Comparison of ENCODE assay signal across 21 mouse cellular contexts in the genomic region with DNA sequence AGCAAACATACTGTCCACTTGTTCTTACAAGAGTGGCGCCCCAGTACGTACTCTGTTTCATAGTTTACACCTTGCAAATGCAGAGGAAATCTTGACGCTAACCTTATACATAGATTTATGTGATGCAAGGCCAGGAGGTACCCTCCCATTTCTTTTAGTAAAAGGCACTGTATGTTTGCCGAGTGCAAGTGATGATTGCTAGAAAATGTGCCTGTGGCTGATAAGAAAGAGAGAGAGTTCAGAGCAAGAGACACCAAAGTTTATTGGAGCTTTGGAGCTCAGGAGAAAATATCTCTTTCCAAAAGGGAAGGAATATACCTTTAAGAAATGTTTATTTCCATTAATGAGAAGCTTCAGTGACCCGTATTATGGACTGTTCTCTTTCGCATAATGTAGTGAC.
DNase-seq lines count a peak whose midpoint lies in the region; ATAC-seq and TF ChIP-seq lines count a peak whose summit lies in the region.
"Had no signal": no experiment of that assay in that cellular context is flagged by ENCODE, and none has a peak within 500 bp of the region (broad histone marks: within the 10 kb centered on the region; RNA-seq: fewer than 3 reads in every experiment).

No protein-coding gene starts in this region.

- no peak overlapping the region for H3K4me3 ChIP-seq in liver, embryonic 12.5 days
- H3K4me3 ChIP-seq in liver, embryonic 14.5 days (ENCODE audit: insufficient read depth in 1 of 2, low read depth in 2 of 2, low read length in 2 of 2) = no peak overlapping the region
- H3K4me3 ChIP-seq in hindbrain, embryonic 10.5 days = no peak overlapping the region
- H3K4me3 ChIP-seq: embryonic facial prominence, embryonic 10.5 days; forebrain, embryonic 10.5 days; gastrocnemius, adult 2 months; heart, embryonic 10.5 days; hindbrain, embryonic 13.5 days had no signal

- H3K27ac ChIP-seq in liver, embryonic 12.5 days = peak overlapping the region; percentile 39
- peak overlapping the region; percentile 19 for H3K27ac ChIP-seq in liver, embryonic 14.5 days
- H3K27ac ChIP-seq in hindbrain, embryonic 10.5 days = no peak overlapping the region
- H3K27ac ChIP-seq: embryonic facial prominence, embryonic 10.5 days; forebrain, embryonic 10.5 days; gastrocnemius, adult 2 months; heart, embryonic 10.5 days; hindbrain, embryonic 13.5 days; hindbrain, postnatal 0 days had no signal

- peaks cover 13% of the 10 kb centered on the region for H3K4me1 ChIP-seq in liver, embryonic 12.5 days
- H3K4me1 ChIP-seq in liver, embryonic 14.5 days (replicated peaks; ENCODE audit: control insufficient read depth in 2 of 2, insufficient read depth in 2 of 2, low read length in 1 of 2) = peaks cover 7 to 9% of the 10 kb centered on the region in 2 experiments
- H3K4me1 ChIP-seq in hindbrain, embryonic 10.5 days (replicated peaks) = no peaks in the 10 kb centered on the region
- H3K4me1 ChIP-seq: embryonic facial prominence, embryonic 10.5 days; forebrain, embryonic 10.5 days; hindbrain, embryonic 13.5 days had no signal

- TF ChIP-seq EP300 in liver, embryonic 14.5 days (IDR thresholded peaks at IDR 0.05; ENCODE audit: low read depth) = peak; percentile 77

- H3K4me2 ChIP-seq in liver, embryonic 12.5 days = peak overlapping the region; percentile 7; the same call in 1 of the 2 replicates
- H3K4me2 ChIP-seq in liver, embryonic 14.5 days (ENCODE audit: low read depth) = peak overlapping the region; percentile 32
- H3K4me2 ChIP-seq: hindbrain, embryonic 13.5 days had no signal

- no peaks in the 10 kb centered on the region for H3K9me3 ChIP-seq in liver, embryonic 12.5 days (replicated peaks)
- H3K9me3 ChIP-seq in liver, embryonic 14.5 days (ENCODE audit: control insufficient read depth, low read length) = no peaks in the 10 kb centered on the region
- no peaks in the 10 kb centered on the region for H3K9me3 ChIP-seq in hindbrain, embryonic 10.5 days
- H3K9me3 ChIP-seq: embryonic facial prominence, embryonic 10.5 days; forebrain, embryonic 10.5 days; heart, embryonic 10.5 days; hindbrain, embryonic 13.5 days had no signal

- H3K36me3 ChIP-seq in liver, embryonic 12.5 days = no peaks in the 10 kb centered on the region
- no peaks in the 10 kb centered on the region for H3K36me3 ChIP-seq in liver, embryonic 14.5 days (replicated peaks; ENCODE audit: control insufficient read depth, insufficient read depth, low read depth)
- H3K36me3 ChIP-seq in hindbrain, embryonic 10.5 days = no peaks in the 10 kb centered on the region
- H3K36me3 ChIP-seq: embryonic facial prominence, embryonic 10.5 days; forebrain, embryonic 10.5 days; heart, embryonic 10.5 days; hindbrain, embryonic 13.5 days had no signal

- no peak overlapping the region for H3K9ac ChIP-seq in liver, embryonic 12.5 days
- no peak overlapping the region for H3K9ac ChIP-seq in liver, embryonic 14.5 days (replicated peaks)
- H3K9ac ChIP-seq: hindbrain, embryonic 13.5 days had no signal

- ATAC-seq in liver, embryonic 12.5 days = peak; percentile 89
- peak; percentile 80 for ATAC-seq in liver, embryonic 14.5 days (ENCODE audit: insufficient read depth)
- peak; percentile 67; the same call in 1 of the 2 replicates for ATAC-seq in megakaryocyte-erythroid progenitor cell, adult 5-6 weeks (replicated peaks; ENCODE audit: low FRiP score, low TSS enrichment, poor library complexity, severe bottlenecking)
- ATAC-seq: forebrain, embryonic 14.5 days; hindbrain, postnatal 0 days had no signal

- no peak for TF ChIP-seq CTCF in liver, embryonic 14.5 days (IDR thresholded peaks at IDR 0.05; ENCODE audit: low read depth)

- H3K27me3 ChIP-seq in liver, embryonic 12.5 days (replicated peaks) = no peaks in the 10 kb centered on the region
- no peaks in the 10 kb centered on the region for H3K27me3 ChIP-seq in liver, embryonic 14.5 days (ENCODE audit: control insufficient read depth, insufficient read depth, low read length)
- no peaks in the 10 kb centered on the region for H3K27me3 ChIP-seq in hindbrain, embryonic 10.5 days (ENCODE audit: insufficient read depth, poor library complexity, severe bottlenecking)
- H3K27me3 ChIP-seq: hindbrain, embryonic 13.5 days had no signal

- DNase-seq in liver = no peak
- peak; percentile 19 for DNase-seq in c-Kit-positive CD71-positive TER-119-negative erythroid progenitor cells, embryonic 14.5 days (ENCODE audit: low read depth)
- peak; percentile 39 to 51 (median 41) for DNase-seq in liver, embryonic 14.5 days (ENCODE audit: low read depth in 3 of 3, low spot score in 3 of 3)
- no peak for DNase-seq in right cerebral cortex, postnatal 4 days
- DNase-seq in adrenal gland, postnatal 25 days = no peak
- DNase-seq in hindbrain, embryonic 10.5 days (ENCODE audit: low spot score) = no peak
- DNase-seq: adrenal gland, postnatal 36 days; cerebellum, adult 18-20 months; cerebellum, adult 9-11 months; cerebellum, postnatal 36 days; gastrocnemius, adult 2 months; gastrocnemius, postnatal 25 days; heart, postnatal 36 days had no signal

- 60% methylated on average over 6 of the region's 6 CpGs for WGBS in liver, embryonic 12.5 days (ENCODE audit: insufficient replicate concordance)
- WGBS in liver, embryonic 14.5 days (ENCODE audit: insufficient replicate concordance) = 56% methylated on average over 6 of the region's 6 CpGs
- WGBS in hindbrain, embryonic 10.5 days = 90% methylated on average over 6 of the region's 6 CpGs

Comparison
In these comparisons a context has a peak if more than half of its experiments do, and no peak if none do; other contexts are left out.
1. DNase-seq: peak in c-Kit-positive CD71-positive TER-119-negative erythroid progenitor cells, embryonic 14.5 days (single experiment) and liver, embryonic 14.5 days (3 of 3); none in liver (single experiment), right cerebral cortex, postnatal 4 days (single experiment), adrenal gland, postnatal 25 days (single experiment) and hindbrain, embryonic 10.5 days (single experiment).
2. Peak in every context shown above with its lines, with median percentiles within 50 percentile points of each other: ATAC-seq.